Comparison of ENCODE assay signal across 8 mouse cellular contexts in the genomic region with DNA sequence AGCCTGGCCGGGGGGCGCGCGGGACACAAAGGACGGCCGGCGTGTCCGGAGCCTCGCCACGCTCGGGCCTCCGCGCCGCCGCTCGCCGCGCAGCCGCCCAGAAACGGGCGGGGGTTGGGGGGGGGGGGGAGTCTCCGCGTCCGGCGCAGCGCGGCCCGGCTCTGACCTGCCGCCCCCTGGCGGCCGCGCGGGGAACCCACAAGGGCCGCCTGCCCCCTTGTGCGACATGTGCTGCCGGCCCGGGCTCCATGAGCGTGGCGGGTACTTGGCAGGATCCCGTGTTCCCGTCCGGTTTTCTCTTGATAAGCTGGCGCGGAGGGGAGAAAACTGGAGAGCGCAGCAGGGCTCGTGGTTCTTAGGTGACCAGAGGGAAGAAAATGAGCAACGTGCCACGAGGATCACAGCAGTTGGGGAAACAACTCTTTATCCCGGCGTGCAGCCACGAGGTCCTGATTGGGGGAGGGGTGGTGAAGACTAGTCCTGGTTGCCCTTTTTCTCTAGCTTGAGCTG. TPM values are rescaled to one million over a fixed set of nuclear protein-coding genes. Genes with fewer than 3 reads are reported as not detected.
DNase-seq lines count a peak whose midpoint lies in the region; ATAC-seq and TF ChIP-seq lines count a peak whose summit lies in the region.

No protein-coding gene starts in this region.

- H3K27ac ChIP-seq in forebrain, embryonic 12.5 days = peak overlapping the region; percentile 97
- peak overlapping the region; percentile 86 for H3K27ac ChIP-seq in liver, embryonic 16.5 days (ENCODE audit: low read length)
- H3K27ac ChIP-seq in neural tube, embryonic 12.5 days = peak overlapping the region; percentile 86
- H3K27ac ChIP-seq in stomach, postnatal 0 days (replicated peaks) = peak overlapping the region; percentile 96

- H3K4me1 ChIP-seq in E14TG2a.4 (replicated peaks; ENCODE audit: low read depth, low read length) = peaks cover 39% of the 10 kb centered on the region
- H3K4me1 ChIP-seq in forebrain, embryonic 12.5 days = peaks cover 27% of the 10 kb centered on the region
- peaks cover 20% of the 10 kb centered on the region for H3K4me1 ChIP-seq in liver, embryonic 16.5 days (ENCODE audit: control insufficient read depth, low read depth, low read length)
- peaks cover 11% of the 10 kb centered on the region for H3K4me1 ChIP-seq in neural tube, embryonic 12.5 days
- H3K4me1 ChIP-seq in stomach, postnatal 0 days (replicated peaks; ENCODE audit: control insufficient read depth, insufficient read depth) = no peaks in the 10 kb centered on the region

- peaks cover 48% of the 10 kb centered on the region for H3K36me3 ChIP-seq in E14TG2a.4 (ENCODE audit: insufficient read depth, low read length)
- peaks cover 36% of the 10 kb centered on the region for H3K36me3 ChIP-seq in forebrain, embryonic 12.5 days (replicated peaks)
- peaks cover 28% of the 10 kb centered on the region for H3K36me3 ChIP-seq in liver, embryonic 16.5 days (ENCODE audit: control insufficient read depth, insufficient read depth)
- peaks cover 34% of the 10 kb centered on the region for H3K36me3 ChIP-seq in neural tube, embryonic 12.5 days
- H3K36me3 ChIP-seq in stomach, postnatal 0 days (ENCODE audit: control insufficient read depth, insufficient read depth, low read length) = peaks cover 3% of the 10 kb centered on the region; the same call in 1 of the 2 replicates

- peak overlapping the region; percentile 84 for H3K4me3 ChIP-seq in E14TG2a.4 (replicated peaks; ENCODE audit: low read length)
- H3K4me3 ChIP-seq in forebrain, embryonic 12.5 days (replicated peaks) = peak overlapping the region; percentile 97
- H3K4me3 ChIP-seq in liver, embryonic 16.5 days (ENCODE audit: low read depth, low read length) = peak overlapping the region; percentile 83
- H3K4me3 ChIP-seq in neural tube, embryonic 12.5 days = peak overlapping the region; percentile 91
- peak overlapping the region; percentile 90 for H3K4me3 ChIP-seq in stomach, postnatal 0 days (ENCODE audit: low read depth, low read length)

- WGBS in forebrain, embryonic 12.5 days = under 1% methylated on average over 25 of the region's 51 CpGs
- under 1% methylated on average over 36 of the region's 51 CpGs for WGBS in large intestine, adult 2 months
- under 1% methylated on average over 34 of the region's 51 CpGs for WGBS in liver, embryonic 16.5 days (ENCODE audit: insufficient replicate concordance)
- 0% methylated on average over 24 of the region's 51 CpGs for WGBS in neural tube, embryonic 12.5 days
- 0% methylated on average over 20 of the region's 51 CpGs for WGBS in stomach, postnatal 0 days

- H3K9ac ChIP-seq in forebrain, embryonic 12.5 days = peak overlapping the region; percentile 99
- H3K9ac ChIP-seq in liver, embryonic 16.5 days (ENCODE audit: low read depth, low read length) = peak overlapping the region; percentile 84
- peak overlapping the region; percentile 99 for H3K9ac ChIP-seq in neural tube, embryonic 12.5 days
- peak overlapping the region; percentile 95 for H3K9ac ChIP-seq in stomach, postnatal 0 days (ENCODE audit: low read length)

- no peak for TF ChIP-seq EP300 in stomach, postnatal 0 days (optimal IDR thresholded peaks at IDR 0.05)

- ATAC-seq in cerebellum, adult (ENCODE audit: insufficient number of reproducible peaks, low FRiP score, low TSS enrichment) = peak; percentile 82
- ATAC-seq in forebrain, embryonic 12.5 days (ENCODE audit: low FRiP score) = peak; percentile 82
- ATAC-seq in liver, embryonic 16.5 days (ENCODE audit: low read depth) = peak; percentile 69
- peak; percentile 79 for ATAC-seq in neural tube, embryonic 12.5 days (ENCODE audit: low FRiP score, low read depth)
- ATAC-seq in stomach, postnatal 0 days (ENCODE audit: low FRiP score, low TSS enrichment) = peak; percentile 89

- H3K4me2 ChIP-seq in forebrain, embryonic 12.5 days = peak overlapping the region; percentile 62
- peak overlapping the region; percentile 96 for H3K4me2 ChIP-seq in liver, embryonic 16.5 days (ENCODE audit: low read depth, low read length)
- peak overlapping the region; percentile 80 for H3K4me2 ChIP-seq in neural tube, embryonic 12.5 days (replicated peaks)
- H3K4me2 ChIP-seq in stomach, postnatal 0 days (replicated peaks; ENCODE audit: low read depth) = peak overlapping the region; percentile 92

- peak; percentile 92 to 93 for DNase-seq in heart, postnatal 10 days
- peak; percentile 45 for DNase-seq in large intestine, adult 2 months (ENCODE audit: low read depth, low spot score)
- peak; percentile 91 for DNase-seq in stomach, postnatal 0 days (ENCODE audit: low spot score)

- peaks cover 8% of the 10 kb centered on the region for H3K27me3 ChIP-seq in E14TG2a.4 (ENCODE audit: insufficient read depth, low read length)
- peaks cover 4% of the 10 kb centered on the region for H3K27me3 ChIP-seq in forebrain, embryonic 12.5 days
- H3K27me3 ChIP-seq in liver, embryonic 16.5 days (ENCODE audit: control insufficient read depth, insufficient read depth, low read depth, low read length) = no peaks in the 10 kb centered on the region
- no peaks in the 10 kb centered on the region for H3K27me3 ChIP-seq in neural tube, embryonic 12.5 days (replicated peaks)
- H3K27me3 ChIP-seq in stomach, postnatal 0 days (ENCODE audit: control insufficient read depth, insufficient read depth, low read length) = no peaks in the 10 kb centered on the region

- intact Hi-C loops in heart, postnatal 10 days (cut with DNase I) = loop anchor here (10.0 kb wide), 1 partner anchor 187 kb away; no protein-coding TSS in a partner anchor

- no peaks in the 10 kb centered on the region for H3K9me3 ChIP-seq in E14TG2a.4 (ENCODE audit: low read length)
- no peaks in the 10 kb centered on the region for H3K9me3 ChIP-seq in forebrain, embryonic 12.5 days
- no peaks in the 10 kb centered on the region for H3K9me3 ChIP-seq in liver, embryonic 16.5 days (replicated peaks; ENCODE audit: control insufficient read depth, low read length)
- H3K9me3 ChIP-seq in neural tube, embryonic 12.5 days = no peaks in the 10 kb centered on the region
- no peaks in the 10 kb centered on the region for H3K9me3 ChIP-seq in stomach, postnatal 0 days (ENCODE audit: control insufficient read depth, low read length)

- TF ChIP-seq CTCF in E14TG2a.4 (conservative IDR thresholded peaks at IDR 0.05; ENCODE audit: low read length) = no peak
- TF ChIP-seq CTCF in stomach, postnatal 0 days (IDR thresholded peaks at IDR 0.05; ENCODE audit: low read depth) = peak; percentile 75

RNA-seq across cellular contexts. Expression of a gene that starts 49.9 kb away (rescaled TPM):
- polyA plus RNA-seq in forebrain, embryonic 12.5 days (2016; fragmentation: Nextera tagmentation; extraction: Ambion mirVana) = 0.91 and 1.3 TPM in 2 replicates
- not detected for total RNA-seq in heart, postnatal 10 days (2021)
- not detected in 2 replicates for polyA plus RNA-seq in large intestine, adult 2 months (2012; rRNA removed)
- polyA plus RNA-seq in liver, embryonic 16.5 days (2015; fragmentation: Nextera tagmentation; extraction: Ambion mirVana) = 0.05 and 0.15 TPM in 2 replicates
- polyA plus RNA-seq in neural tube, embryonic 12.5 days (2016; fragmentation: Nextera tagmentation; extraction: Ambion mirVana) = 1.4 and 1.8 TPM in 2 replicates
- polyA plus RNA-seq in stomach, postnatal 0 days (2015; fragmentation: Nextera tagmentation; extraction: Ambion mirVana) = 0.07 and 0.21 TPM in 2 replicates

Comparison
In these comparisons a context has a peak if more than half of its experiments do, and no peak if none do; other contexts are left out.
1. Peak in every context shown above with its lines: DNase-seq, ATAC-seq, H3K4me3 ChIP-seq and H3K27ac ChIP-seq.